Mouse (Mus musculus) neural tube, embryonic 15.5 days (tissue): Measurements from ENCODE around the gene A130010J15Rik. TPM values are rescaled to one million over a fixed set of nuclear protein-coding genes. Genes with fewer than 3 reads are reported as not detected.

Experiments
- ATAC-seq: fragments of 200-750 bp; cut with Nextera tagmentation; 2 replicates; pipeline ENCODE4 v1.8.0; 2017; ENCODE audit warnings: mild to moderate bottlenecking, moderate TSS enrichment, moderate library complexity; ENCODE audit not compliant: low FRiP score
- H3K27ac ChIP-seq: fragments of 300-500 bp; sonication (generic); replicated peaks from 2 replicates; pipeline ENCODE4 v1.5.1; 2015; ENCODE audit warnings: mild to moderate bottlenecking, inconsistent platforms
- H3K27me3 ChIP-seq: fragments of 300-500 bp; sonication (generic); replicated peaks from 2 replicates; pipeline ENCODE4 v1.6.1; 2015; ENCODE audit warnings: inconsistent platforms
- H3K36me3 ChIP-seq: fragments of 300-500 bp; sonication (generic); 2 replicates; pipeline ENCODE4 v1.6.1; 2015; ENCODE audit warnings: inconsistent platforms
- H3K4me1 ChIP-seq: fragments of 300-500 bp; sonication (generic); 2 replicates; pipeline ENCODE4 v1.6.1; 2015; ENCODE audit warnings: inconsistent platforms
- H3K4me2 ChIP-seq: fragments of 300-500 bp; sonication (generic); 2 replicates; pipeline ENCODE4 v1.6.1; 2015; ENCODE audit warnings: inconsistent platforms, mild to moderate bottlenecking, moderate library complexity
- H3K4me3 ChIP-seq: fragments of 300-500 bp; sonication (generic); replicated peaks from 2 replicates; pipeline ENCODE4 v1.5.1; 2015; ENCODE audit warnings: mild to moderate bottlenecking, inconsistent platforms
- H3K9ac ChIP-seq: fragments of 300-500 bp; sonication (generic); replicated peaks from 2 replicates; pipeline ENCODE4 v1.6.1; 2015; ENCODE audit warnings: mild to moderate bottlenecking, inconsistent platforms
- H3K9me3 ChIP-seq: fragments of 300-500 bp; sonication (generic); replicated peaks from 2 replicates; pipeline ENCODE4 v1.6.1; 2016; ENCODE audit warnings: inconsistent platforms
- WGBS: fragments of 180-500 bp; shearing (Covaris S2); methylation state at CpG from one replicate; pipeline ENCODE4 v1.1.7; 2015; ENCODE audit warnings: mixed read lengths; 5-methylcytosine and 5-hydroxymethylcytosine counted together
- polyA plus RNA-seq: library from polyadenylated mRNA; unstranded; fragments of >200 nt; fragmentation: Nextera tagmentation; extraction: Ambion mirVana; gene quantifications from 2 replicates; pipeline ENCODE4 v1.2.1, GENCODE M21; 2015

The A130010J15Rik gene
- polyA plus RNA-seq, 1 experiment from 2014 or later: 9.7 TPM

DNA sequence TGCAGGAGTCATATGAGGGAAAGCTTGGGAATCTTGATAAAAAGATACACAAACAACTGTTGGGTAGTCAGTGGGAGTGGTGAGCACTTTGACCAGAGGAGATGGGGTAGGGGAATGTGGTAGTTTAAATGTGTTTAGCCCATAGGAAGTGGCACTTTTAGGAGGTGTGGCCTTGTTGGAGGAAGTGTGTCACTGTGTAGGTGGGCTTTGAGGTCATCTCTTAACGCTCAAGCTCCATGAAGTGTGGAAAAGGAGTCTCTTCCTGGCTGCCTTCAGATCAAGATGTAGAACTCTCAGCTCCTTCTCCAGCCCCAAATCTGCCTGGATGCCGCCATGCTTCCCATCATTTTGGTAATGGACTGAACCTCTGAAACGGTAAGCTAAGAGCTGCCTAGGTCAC is 39.7 kb downstream of the A130010J15Rik start, which contains the start of gene Lamb3:
Lamb3 (plus strand) TSS at position 197 of the 400 bp plus-strand sequence.
- no peaks in the 10 kb centered on the region for H3K27me3 ChIP-seq
- no peaks in the 10 kb centered on the region for H3K36me3 ChIP-seq
- no peak within 1 kb of the TSS for H3K4me2 ChIP-seq
- H3K9me3 ChIP-seq: no peaks in the 10 kb centered on the region
- no peak within 1 kb of the TSS for H3K27ac ChIP-seq
- WGBS: 91% methylated on average over 3 of the region's 3 CpGs
- no peak for ATAC-seq
- H3K4me1 ChIP-seq: no peaks in the 10 kb centered on the region
- H3K9ac ChIP-seq: no peak within 1 kb of the TSS
- H3K4me3 ChIP-seq: no peak within 1 kb of the TSS

DNA sequence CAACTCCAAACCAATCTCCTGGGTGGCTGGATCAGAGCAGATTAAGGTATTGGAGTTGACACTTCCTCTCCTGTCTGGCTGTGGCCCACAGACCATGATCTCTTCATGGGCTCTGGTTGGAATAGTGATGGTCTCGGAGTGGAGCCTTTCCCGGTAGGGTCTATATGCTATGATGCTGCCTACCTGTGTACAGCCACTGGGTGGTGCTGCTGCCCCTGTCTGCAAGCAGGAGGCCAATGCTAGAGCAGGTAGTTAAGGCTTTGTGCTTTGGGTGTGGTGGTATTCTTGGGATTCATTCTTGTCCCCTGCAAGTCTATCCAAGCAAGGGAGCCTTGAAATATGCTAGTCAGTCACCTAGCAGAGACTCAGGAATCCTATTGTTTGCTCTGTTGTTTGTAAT is 40.3 kb downstream of the A130010J15Rik start:
- no peak overlapping the region for H3K27ac ChIP-seq
- no peak overlapping the region for H3K4me2 ChIP-seq
- no peaks in the 10 kb centered on the region for H3K27me3 ChIP-seq
- no peak overlapping the region for H3K4me3 ChIP-seq
- no peaks in the 10 kb centered on the region for H3K4me1 ChIP-seq
- no peaks in the 10 kb centered on the region for H3K36me3 ChIP-seq
- ATAC-seq: no peak
- no peaks in the 10 kb centered on the region for H3K9me3 ChIP-seq
- no peak overlapping the region for H3K9ac ChIP-seq
- 39% methylated on average over 2 of the region's 2 CpGs for WGBS

DNA sequence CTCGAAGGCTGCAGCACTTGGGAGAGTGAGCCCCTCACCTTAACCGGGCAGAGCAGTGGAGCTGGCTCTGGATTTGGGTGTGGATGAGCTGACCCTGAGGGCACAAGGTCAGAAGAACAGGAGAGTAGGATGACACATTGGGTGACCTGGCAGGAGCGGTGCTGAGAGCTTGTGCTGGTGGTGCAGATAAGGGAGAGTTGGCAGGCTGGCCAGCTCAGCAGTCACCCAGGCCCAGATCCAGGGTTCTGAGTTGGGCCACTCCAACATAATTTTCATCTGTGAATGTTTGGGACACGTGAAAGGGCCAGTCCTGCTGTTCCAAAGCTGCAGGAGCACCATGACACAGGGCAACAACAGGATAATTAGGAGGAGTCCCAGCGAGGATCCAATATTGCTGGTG is 43.5 kb downstream of the A130010J15Rik start:
- Histone ChIP-seq H3K27ac (no peak overlapping the region), H3K4me1 (no peaks in the 10 kb centered on the region), H3K4me2 (no peak overlapping the region), H3K27me3 (no peaks in the 10 kb centered on the region), H3K4me3 (no peak overlapping the region), H3K9ac (no peak overlapping the region), H3K9me3 (no peaks in the 10 kb centered on the region), H3K36me3 (no peaks in the 10 kb centered on the region)
- no peak for ATAC-seq
- WGBS: 81% methylated on average over 5 of the region's 5 CpGs

DNA sequence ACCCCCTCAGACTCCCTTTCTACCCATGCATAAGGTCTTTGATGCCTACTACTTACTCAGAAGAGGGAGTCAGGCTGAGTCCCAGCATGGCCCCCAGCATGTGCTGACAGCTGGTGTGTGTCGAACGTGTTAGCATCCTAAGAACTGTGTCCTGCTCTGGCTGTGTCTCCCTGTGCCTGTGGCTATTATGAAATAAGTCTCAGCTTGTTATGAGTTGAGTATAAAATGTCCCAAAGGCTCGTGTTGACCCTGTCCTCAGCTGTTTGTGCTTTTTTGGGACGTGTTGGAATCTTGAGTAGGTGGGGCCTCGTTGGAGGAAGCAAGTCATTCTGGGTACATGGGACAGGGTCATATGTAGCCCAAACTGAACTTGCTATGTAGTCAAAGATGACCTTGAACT is 46.2 kb downstream of the A130010J15Rik start:
- Histone ChIP-seq H3K4me2 (no peak overlapping the region), H3K9ac (no peak overlapping the region), H3K27ac (no peak overlapping the region), H3K36me3 (no peaks in the 10 kb centered on the region), H3K27me3 (no peaks in the 10 kb centered on the region), H3K4me3 (no peak overlapping the region), H3K4me1 (no peaks in the 10 kb centered on the region), H3K9me3 (no peaks in the 10 kb centered on the region)
- WGBS: 79% methylated on average over 5 of the region's 5 CpGs
- ATAC-seq: no peak

DNA sequence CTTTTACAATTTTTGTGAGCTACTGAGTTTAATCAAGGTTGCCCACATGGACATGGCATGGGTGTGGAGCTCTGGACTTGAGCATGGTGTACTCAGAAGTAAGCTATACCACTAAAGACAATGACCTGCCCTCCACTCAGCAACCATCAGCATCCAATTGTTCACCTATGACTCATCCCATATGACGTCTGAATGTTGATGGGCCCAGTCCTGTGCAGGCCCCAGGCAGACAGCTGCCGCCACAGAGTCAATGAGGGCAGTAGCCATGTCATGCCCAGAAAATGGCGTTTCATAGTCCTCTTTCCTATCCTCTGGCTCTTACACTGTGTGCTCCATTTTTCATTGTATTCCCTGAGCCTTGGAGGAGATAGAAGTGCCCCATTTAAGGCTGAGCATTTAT is 48.2 kb downstream of the A130010J15Rik start:
- WGBS: 87% methylated on average over 3 of the region's 3 CpGs
- Histone ChIP-seq H3K9ac (no peak overlapping the region), H3K4me1 (no peaks in the 10 kb centered on the region), H3K9me3 (no peaks in the 10 kb centered on the region), H3K27ac (no peak overlapping the region), H3K36me3 (no peaks in the 10 kb centered on the region), H3K4me3 (no peak overlapping the region), H3K27me3 (no peaks in the 10 kb centered on the region), H3K4me2 (no peak overlapping the region)
- no peak for ATAC-seq

DNA sequence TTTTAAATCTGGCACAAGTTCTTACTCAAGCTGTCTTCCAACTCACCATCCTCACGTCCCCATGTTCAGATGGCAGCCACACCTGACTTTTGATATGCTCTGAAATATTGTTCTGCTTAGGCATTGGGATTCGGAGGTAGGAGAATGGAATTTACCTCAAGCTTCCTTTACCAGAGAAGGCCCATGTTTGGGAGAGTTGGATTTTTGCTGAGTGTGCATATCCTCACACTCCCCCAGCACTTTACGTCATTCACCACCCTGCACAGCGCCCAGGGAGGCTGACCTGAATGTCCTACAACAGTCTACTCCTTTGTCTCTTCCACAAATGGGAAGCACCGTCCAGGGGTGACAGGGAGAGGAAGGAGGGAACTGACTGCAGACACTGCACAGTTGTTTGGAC is 52.6 kb downstream of the A130010J15Rik start:
- Histone ChIP-seq H3K4me2 (no peak overlapping the region), H3K4me1 (no peaks in the 10 kb centered on the region), H3K27me3 (no peaks in the 10 kb centered on the region), H3K27ac (no peak overlapping the region), H3K4me3 (no peak overlapping the region), H3K9ac (no peak overlapping the region), H3K9me3 (no peaks in the 10 kb centered on the region), H3K36me3 (no peaks in the 10 kb centered on the region)
- no peak for ATAC-seq
- 72% methylated on average over 5 of the region's 5 CpGs for WGBS

DNA sequence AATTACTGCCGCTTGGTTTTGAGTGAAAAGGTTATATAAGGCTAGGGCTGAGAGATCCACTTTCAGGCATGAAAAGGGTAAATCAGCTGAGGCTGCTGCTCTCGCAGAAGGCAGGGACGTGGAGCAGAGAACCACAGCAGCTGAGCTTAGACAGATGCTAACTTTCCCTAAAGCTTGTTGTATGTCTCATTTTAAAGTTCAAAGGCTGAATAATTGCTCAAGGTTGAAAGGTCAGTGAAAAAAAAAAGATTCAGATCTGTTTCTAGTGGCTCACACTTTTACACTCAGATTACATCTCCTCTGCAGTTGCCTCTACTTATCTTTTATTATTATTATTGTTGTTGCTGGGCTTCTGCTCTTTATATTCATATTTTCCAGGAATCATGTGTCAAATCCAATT is 57.7 kb downstream of the A130010J15Rik start:
- no peak overlapping the region for H3K4me2 ChIP-seq
- H3K4me3 ChIP-seq: no peak overlapping the region
- H3K9ac ChIP-seq: no peak overlapping the region
- no peak overlapping the region for H3K27ac ChIP-seq
- no peaks in the 10 kb centered on the region for H3K27me3 ChIP-seq
- WGBS: 29% methylated on average over 3 of the region's 3 CpGs
- H3K4me1 ChIP-seq: no peaks in the 10 kb centered on the region
- H3K36me3 ChIP-seq: no peaks in the 10 kb centered on the region
- H3K9me3 ChIP-seq: no peaks in the 10 kb centered on the region
- ATAC-seq: no peak

DNA sequence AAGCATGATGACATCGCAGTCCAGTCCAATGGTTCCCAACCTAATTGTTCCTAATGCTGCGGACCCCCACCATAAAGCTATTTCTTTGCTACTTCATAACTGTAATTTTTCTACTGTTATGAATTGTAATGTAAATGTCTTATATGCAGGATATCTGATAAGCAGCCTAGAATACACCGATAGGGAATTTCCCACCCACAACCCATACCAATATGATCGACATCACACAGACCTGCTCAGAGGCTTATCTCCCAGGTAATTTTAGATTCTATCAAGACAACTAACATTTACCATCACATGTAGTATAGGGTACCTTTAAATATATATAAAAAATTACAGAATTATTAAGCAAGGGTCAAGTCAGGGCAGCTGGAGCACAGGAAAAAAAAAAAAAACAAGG is 58.3 kb downstream of the A130010J15Rik start:
- ATAC-seq: no peak
- Histone ChIP-seq H3K4me1 (no peaks in the 10 kb centered on the region), H3K27ac (no peak overlapping the region), H3K9ac (no peak overlapping the region), H3K9me3 (no peaks in the 10 kb centered on the region), H3K4me3 (no peak overlapping the region), H3K4me2 (no peak overlapping the region), H3K36me3 (no peaks in the 10 kb centered on the region), H3K27me3 (no peaks in the 10 kb centered on the region)
- WGBS: 94% methylated on average over 4 of the region's 4 CpGs

DNA sequence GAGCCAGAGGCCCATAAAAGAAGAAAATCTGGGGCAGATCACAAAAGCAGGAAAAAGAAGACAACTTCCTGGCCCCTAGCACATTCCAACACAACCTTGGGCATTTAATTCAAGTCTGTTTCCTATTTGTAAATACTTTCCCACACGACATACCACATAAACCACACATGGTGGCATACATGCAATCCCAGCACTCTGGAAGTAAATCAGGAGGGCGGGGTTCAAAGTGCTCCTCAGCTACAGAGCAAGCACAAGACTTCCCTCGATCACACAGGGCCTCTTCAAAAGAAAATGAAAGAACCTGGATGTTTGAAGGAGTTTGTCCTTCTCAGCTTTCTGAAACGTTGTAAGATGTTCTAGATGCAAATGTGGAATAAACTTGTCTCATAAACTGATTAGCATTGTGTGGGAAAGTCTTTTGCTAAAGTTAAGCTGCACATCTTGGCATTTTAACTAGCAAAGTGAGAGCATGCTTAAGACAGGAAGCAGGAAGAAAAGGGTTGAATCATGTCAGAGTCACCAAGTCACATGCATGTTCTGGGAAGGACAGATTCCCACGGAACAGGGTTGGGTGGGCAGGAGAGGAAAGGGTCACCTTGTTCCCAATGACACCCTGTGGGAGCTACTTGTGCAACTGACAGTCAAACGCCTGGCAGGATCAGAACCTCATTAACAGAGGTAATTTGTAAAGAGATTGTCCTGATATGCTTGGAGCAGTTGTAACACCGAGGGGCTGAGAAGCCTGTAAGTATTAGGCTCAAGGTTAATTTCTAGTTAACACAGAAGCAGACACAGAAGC is 59.1 kb downstream of the A130010J15Rik start:
- Histone ChIP-seq H3K36me3 (no peaks in the 10 kb centered on the region), H3K4me1 (no peaks in the 10 kb centered on the region), H3K4me2 (no peak overlapping the region), H3K9ac (no peak overlapping the region), H3K9me3 (no peaks in the 10 kb centered on the region), H3K27me3 (no peaks in the 10 kb centered on the region), H3K4me3 (no peak overlapping the region), H3K27ac (no peak overlapping the region)
- ATAC-seq: no peak
- 50% methylated on average over 7 of the region's 7 CpGs for WGBS

Other genes with a start within 250 kb of the A130010J15Rik start
- gene Syt14, start 132.3 kb upstream of the A130010J15Rik start, polyA plus RNA-seq: 5.1 and 5.6 TPM in 2 replicates
- gene Diexf, start 37.8 kb upstream of the A130010J15Rik start, polyA plus RNA-seq: 7.8 TPM in 2 replicates
- gene Irf6, start 14.9 kb upstream of the A130010J15Rik start, polyA plus RNA-seq: 0.70 and 6.3 TPM in 2 replicates
- gene Traf3ip3, start 33.7 kb downstream of the A130010J15Rik start, polyA plus RNA-seq: 3.8 and 15.9 TPM in 2 replicates
- 0.59 and 3.8 TPM in 2 replicates for gene Lamb3, start 39.7 kb downstream of the A130010J15Rik start, polyA plus RNA-seq
- 0.36 and 2.8 TPM in 2 replicates for gene Hsd11b1, start 96.0 kb downstream of the A130010J15Rik start, polyA plus RNA-seq
- 9.9 and 14.1 TPM in 2 replicates for gene G0s2, start 105.2 kb downstream of the A130010J15Rik start, polyA plus RNA-seq
- gene Camk1g, start 202.3 kb downstream of the A130010J15Rik start, polyA plus RNA-seq: 40.8 and 49.5 TPM in 2 replicates